Mouse (Mus musculus): Measurements from ENCODE around the gene Ep300.

- TF ChIP-seq USF2 (IDR thresholded peaks at IDR 0.05; ENCODE audit: borderline replicate concordance in 1 of 2, insufficient read depth in 1 of 2, low read depth in 1 of 2, low read length in 2 of 2) (no peak), CTCF (IDR thresholded peaks at IDR 0.05 in 2 of 3, conservative IDR thresholded peaks at IDR 0.05 in 1 of 3; ENCODE audit: control insufficient read depth in 1 of 3, insufficient read depth in 1 of 3, low read depth in 2 of 3, low read length in 3 of 3, poor library complexity in 1 of 3, severe bottlenecking in 1 of 3) (no peak), USF1 (IDR thresholded peaks at IDR 0.05; ENCODE audit: low read depth, low read length) (no peak), POLR2A (IDR thresholded peaks at IDR 0.05; ENCODE audit: control insufficient read depth in 1 of 2, insufficient read depth in 1 of 2, low read depth in 1 of 2, low read length in 2 of 2, poor library complexity in 1 of 2) (no peak), SIN3A (IDR thresholded peaks at IDR 0.05; ENCODE audit: low read length) (no peak), CHD2 (IDR thresholded peaks at IDR 0.05; ENCODE audit: low read length) (no peak), ETS1 (IDR thresholded peaks at IDR 0.05; ENCODE audit: low read depth, low read length) (no peak), TBP (IDR thresholded peaks at IDR 0.05; ENCODE audit: low read depth, low read length) (no peak)
Measured at GRCm38 (mm10) chr15:81535881-81536351, 49.2 kb upstream of the Ep300 start.
